ENCODE assay signal across 20 mouse cellular contexts in genomic region chr5:140624238-140624637, GRCm38 (mm10). TPM values are rescaled to one million over a fixed set of nuclear protein-coding genes. Genes with fewer than 3 reads are reported as not detected.
"Had no signal": no experiment of that assay in that cellular context is flagged by ENCODE, and none has a peak within 500 bp of the region (broad histone marks: within the 10 kb centered on the region; RNA-seq: fewer than 3 reads in every experiment).

No protein-coding gene starts in this region.

- H3K4me3 ChIP-seq: lung, embryonic 15.5 days; midbrain, embryonic 13.5 days; midbrain, embryonic 15.5 days; neural tube, embryonic 12.5 days; stomach, embryonic 15.5 days had no signal

- H3K4me2 ChIP-seq: lung, embryonic 15.5 days; midbrain, embryonic 11.5 days; midbrain, embryonic 13.5 days; midbrain, embryonic 15.5 days; neural tube, embryonic 12.5 days; stomach, embryonic 15.5 days had no signal

- H3K4me1 ChIP-seq: lung, embryonic 15.5 days had no signal

- H3K27ac ChIP-seq: lung, embryonic 15.5 days; macrophage; midbrain, embryonic 13.5 days; midbrain, embryonic 15.5 days; neural tube, embryonic 12.5 days; stomach, embryonic 15.5 days; stomach, postnatal 0 days had no signal

- H3K27me3 ChIP-seq: lung, embryonic 15.5 days; midbrain, embryonic 13.5 days; midbrain, embryonic 15.5 days; neural tube, embryonic 12.5 days; stomach, embryonic 15.5 days had no signal

- H3K9me3 ChIP-seq: lung, embryonic 15.5 days; midbrain, embryonic 15.5 days; stomach, embryonic 15.5 days had no signal

- H3K9ac ChIP-seq: lung, embryonic 15.5 days; midbrain, embryonic 13.5 days; midbrain, embryonic 15.5 days; neural tube, embryonic 12.5 days; stomach, embryonic 15.5 days had no signal

- DNase-seq: lung, adult 2 months; lung, postnatal 14 days; lung, postnatal 36 days; right cerebral cortex, postnatal 14 days; thymus, adult 18-20 months; thymus, postnatal 25 days; thymus, postnatal 4 days had no signal

- ATAC-seq: lung, postnatal 0 days; midbrain, embryonic 13.5 days; midbrain, embryonic 15.5 days had no signal

RNA-seq across cellular contexts. Expression of gene Grifin, which starts 59.4 kb away (rescaled TPM):
- polyA plus RNA-seq: lung, adult 2 months; lung, embryonic 15.5 days; lung, postnatal 0 days; macrophage; midbrain, embryonic 11.5 days; midbrain, embryonic 13.5 days; midbrain, embryonic 15.5 days; midbrain, postnatal 0 days; neural tube, embryonic 12.5 days; neural tube, embryonic 14.5 days; testis, adult 2 months; urinary bladder, adult 2 months had no signal
